Mouse (Mus musculus) heart, embryonic 11.5 days (tissue): ENCODE measurements at regions not wholly inside any gene's neighbourhood (a gene's known extent, or its start where the extent isn't known, plus 50 kb on each side); places are given as distances from the start of the nearest gene placed in this dataset.

Experiments
- ATAC-seq: fragments of 200-750 bp; cut with Nextera tagmentation; replicated peaks from 2 replicates; pipeline ENCODE4 v1.8.0; 2017; ENCODE audit warnings: moderate library complexity; ENCODE audit not compliant: insufficient number of reproducible peaks, low FRiP score, low TSS enrichment
- H3K27ac ChIP-seq: fragments of 300-500 bp; sonication (generic); 2 replicates; pipeline ENCODE4 v1.5.1; 2014; ENCODE audit warnings: mild to moderate bottlenecking, low read depth, low read length
- H3K27me3 ChIP-seq: fragments of 300-500 bp; sonication (generic); 2 replicates; pipeline ENCODE4 v1.6.1; 2014; ENCODE audit warnings: mild to moderate bottlenecking, low read length, mixed read lengths; ENCODE audit not compliant: control insufficient read depth, insufficient read depth
- H3K36me3 ChIP-seq: fragments of 300-500 bp; sonication (generic); 2 replicates; pipeline ENCODE4 v1.6.1; 2014; ENCODE audit warnings: mild to moderate bottlenecking, low read length, moderate library complexity, mixed read lengths; ENCODE audit not compliant: control insufficient read depth, insufficient read depth
- H3K4me1 ChIP-seq: fragments of 300-500 bp; sonication (generic); 2 replicates; pipeline ENCODE4 v1.6.1; 2014; ENCODE audit warnings: low read length; ENCODE audit not compliant: control insufficient read depth, insufficient read depth
- H3K4me2 ChIP-seq: fragments of 300-500 bp; sonication (generic); 2 replicates; pipeline ENCODE4 v1.6.1; 2014; ENCODE audit warnings: mild to moderate bottlenecking, moderate library complexity
- H3K4me3 ChIP-seq: fragments of 300-500 bp; sonication (generic); 2 replicates; pipeline ENCODE4 v1.5.1; 2014; ENCODE audit warnings: low read depth, low read length
- H3K9ac ChIP-seq: fragments of 300-500 bp; sonication (generic); 2 replicates; pipeline ENCODE4 v1.6.1; 2014; ENCODE audit warnings: mild to moderate bottlenecking, low read depth, low read length, moderate library complexity
- H3K9me3 ChIP-seq: fragments of 300-500 bp; sonication (generic); replicated peaks from 2 replicates; pipeline ENCODE4 v1.6.1; 2016; ENCODE audit warnings: low read length; ENCODE audit not compliant: control insufficient read depth
- WGBS: fragments of 180-500 bp; shearing (Covaris S2); extraction: QIAGEN DNeasy Blood & Tissue Kit; methylation state at CpG from one replicate; pipeline ENCODE4 v1.1.7; 2014; ENCODE audit not compliant: insufficient replicate concordance; 5-methylcytosine and 5-hydroxymethylcytosine counted together

DNA sequence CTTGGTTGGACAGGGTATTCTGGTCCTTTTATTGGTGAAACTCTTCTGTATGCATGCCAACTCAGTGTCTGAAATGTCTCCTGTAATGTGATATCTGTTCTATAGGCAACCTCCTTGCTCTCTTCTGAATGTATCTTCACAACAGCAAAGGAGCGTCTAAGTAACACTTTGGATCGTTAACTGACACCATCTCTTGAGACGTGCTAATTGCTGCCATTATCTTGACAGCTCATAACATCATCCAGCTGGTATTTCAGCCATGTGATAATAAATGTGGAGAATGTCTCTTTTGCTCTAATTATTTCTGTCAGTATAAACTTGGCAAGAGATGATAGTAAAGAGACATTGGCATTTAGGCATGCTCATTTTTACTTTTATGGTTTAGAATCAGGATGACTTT is 68.8 kb upstream of the Col8a1 start:
- H3K4me1 ChIP-seq: no peaks in the 10 kb centered on the region
- H3K27me3 ChIP-seq: no peaks in the 10 kb centered on the region
- no peak overlapping the region for H3K4me3 ChIP-seq
- no peak overlapping the region for H3K4me2 ChIP-seq
- H3K27ac ChIP-seq: no peak overlapping the region
- no peak overlapping the region for H3K9ac ChIP-seq
- no peak for ATAC-seq
- WGBS: 20% methylated on average over 3 of the region's 3 CpGs
- no peaks in the 10 kb centered on the region for H3K9me3 ChIP-seq
- no peaks in the 10 kb centered on the region for H3K36me3 ChIP-seq

DNA sequence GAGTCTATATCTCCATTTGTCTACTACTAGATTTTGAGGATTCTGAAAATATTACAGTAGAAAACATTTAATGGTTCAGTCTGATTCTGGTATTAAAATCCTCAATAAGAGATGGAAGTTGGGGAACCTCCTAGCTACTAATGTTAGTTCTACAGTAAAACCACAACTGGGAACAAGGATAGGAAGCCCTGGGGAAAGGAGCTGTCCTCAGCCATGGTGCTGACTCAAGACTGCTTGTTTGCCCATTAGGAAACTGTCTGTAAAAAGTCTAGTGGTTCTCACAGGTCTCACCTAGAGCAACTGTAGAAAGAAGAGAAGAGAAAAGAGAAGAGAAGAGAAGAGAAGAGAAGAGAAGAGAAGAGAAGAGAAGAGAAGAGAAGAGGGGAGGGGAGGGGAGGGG is 90.9 kb upstream of the Col8a1 start:
- H3K27ac ChIP-seq: no peak overlapping the region
- H3K9ac ChIP-seq: no peak overlapping the region
- H3K4me3 ChIP-seq: no peak overlapping the region
- H3K27me3 ChIP-seq: no peaks in the 10 kb centered on the region
- H3K36me3 ChIP-seq: no peaks in the 10 kb centered on the region
- ATAC-seq: no peak
- H3K4me1 ChIP-seq: no peaks in the 10 kb centered on the region
- no peak overlapping the region for H3K4me2 ChIP-seq
- H3K9me3 ChIP-seq: no peaks in the 10 kb centered on the region

DNA sequence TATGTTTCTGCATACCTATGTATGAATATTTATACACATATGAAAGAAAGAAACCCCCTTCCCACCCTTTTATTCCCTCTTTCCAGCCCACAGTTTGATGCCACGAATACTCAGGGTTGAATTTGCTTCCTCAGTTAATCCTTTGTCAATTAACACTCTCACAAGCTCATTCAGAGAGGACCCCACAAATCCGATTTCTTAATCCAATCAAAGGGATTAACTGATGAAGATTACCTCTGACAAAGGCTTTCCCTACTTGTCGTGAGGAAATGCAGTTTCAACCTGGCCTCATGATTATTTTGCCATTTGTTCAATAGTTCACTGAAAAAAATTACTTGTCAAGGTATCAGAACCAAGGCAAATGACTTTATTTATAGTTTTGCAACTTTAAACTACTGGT is 91.8 kb upstream of the Col8a1 start:
- H3K9me3 ChIP-seq: no peaks in the 10 kb centered on the region
- no peak overlapping the region for H3K27ac ChIP-seq
- no peaks in the 10 kb centered on the region for H3K36me3 ChIP-seq
- no peaks in the 10 kb centered on the region for H3K4me1 ChIP-seq
- no peak overlapping the region for H3K4me3 ChIP-seq
- H3K9ac ChIP-seq: no peak overlapping the region
- 26% methylated on average over 3 of the region's 3 CpGs for WGBS
- ATAC-seq: no peak
- H3K27me3 ChIP-seq: no peaks in the 10 kb centered on the region
- no peak overlapping the region for H3K4me2 ChIP-seq

DNA sequence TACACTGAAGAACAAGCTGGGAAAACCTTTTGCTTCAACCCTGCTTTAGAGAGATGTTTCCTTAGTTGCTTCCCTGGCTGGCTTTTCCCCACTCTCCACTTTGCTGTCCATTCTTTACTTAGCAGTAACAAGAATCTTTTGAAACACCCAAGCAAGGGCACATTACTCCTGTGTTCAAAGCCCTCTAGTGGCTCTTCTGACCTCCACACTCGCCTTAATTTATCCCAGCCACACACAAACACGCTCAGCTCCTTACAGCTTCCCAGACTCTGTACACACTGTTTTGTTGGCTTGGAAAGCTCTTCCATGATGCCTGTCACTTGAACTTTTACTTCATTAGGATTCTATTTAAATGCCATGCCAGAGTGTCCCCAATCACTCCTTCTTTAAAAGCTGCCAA is 97.3 kb upstream of the Col8a1 start:
- H3K4me2 ChIP-seq: no peak overlapping the region
- H3K36me3 ChIP-seq: no peaks in the 10 kb centered on the region
- H3K9me3 ChIP-seq: no peaks in the 10 kb centered on the region
- no peak overlapping the region for H3K4me3 ChIP-seq
- H3K4me1 ChIP-seq: no peaks in the 10 kb centered on the region
- ATAC-seq: no peak
- H3K27ac ChIP-seq: no peak overlapping the region
- no peak overlapping the region for H3K9ac ChIP-seq
- H3K27me3 ChIP-seq: no peaks in the 10 kb centered on the region
- WGBS: 49% methylated on average over 2 of the region's 2 CpGs

DNA sequence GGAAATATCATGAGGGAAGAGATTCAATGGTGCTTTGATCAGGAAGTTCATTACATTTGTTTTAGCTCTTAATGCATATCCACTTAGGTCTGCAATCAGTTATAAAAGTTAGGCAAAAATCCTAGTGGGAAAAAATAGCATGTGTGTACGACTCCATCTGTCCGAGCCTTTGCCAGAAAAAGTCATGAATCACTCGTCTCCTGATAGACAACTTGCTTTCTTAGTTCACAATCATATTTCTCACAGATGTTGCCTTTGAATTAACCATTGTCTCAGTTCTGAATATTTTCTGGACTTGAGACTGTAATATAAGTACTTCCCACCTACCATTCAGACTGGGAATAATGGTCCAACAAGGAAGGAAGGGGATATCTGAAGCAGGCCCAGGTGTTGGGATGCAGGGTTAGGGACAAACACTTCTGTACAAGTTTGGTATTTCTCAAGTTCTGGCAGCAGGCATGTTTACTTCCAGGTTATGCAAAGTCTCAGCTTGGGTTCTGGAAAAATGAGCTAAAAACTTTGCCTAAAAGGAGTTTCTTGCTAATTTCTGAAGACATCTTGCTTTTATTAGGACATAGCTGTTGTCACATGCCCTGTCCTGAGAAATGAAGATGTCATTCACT is 98.4 kb upstream of the Col8a1 start:
- H3K36me3 ChIP-seq: no peaks in the 10 kb centered on the region
- H3K4me1 ChIP-seq: peaks cover 2% of the 10 kb centered on the region; the same call in 1 of the 2 replicates
- H3K9ac ChIP-seq: no peak overlapping the region
- 62% methylated on average over 3 of the region's 3 CpGs for WGBS
- H3K27me3 ChIP-seq: no peaks in the 10 kb centered on the region
- no peak for ATAC-seq
- no peaks in the 10 kb centered on the region for H3K9me3 ChIP-seq
- no peak overlapping the region for H3K27ac ChIP-seq
- no peak overlapping the region for H3K4me2 ChIP-seq
- H3K4me3 ChIP-seq: no peak overlapping the region

DNA sequence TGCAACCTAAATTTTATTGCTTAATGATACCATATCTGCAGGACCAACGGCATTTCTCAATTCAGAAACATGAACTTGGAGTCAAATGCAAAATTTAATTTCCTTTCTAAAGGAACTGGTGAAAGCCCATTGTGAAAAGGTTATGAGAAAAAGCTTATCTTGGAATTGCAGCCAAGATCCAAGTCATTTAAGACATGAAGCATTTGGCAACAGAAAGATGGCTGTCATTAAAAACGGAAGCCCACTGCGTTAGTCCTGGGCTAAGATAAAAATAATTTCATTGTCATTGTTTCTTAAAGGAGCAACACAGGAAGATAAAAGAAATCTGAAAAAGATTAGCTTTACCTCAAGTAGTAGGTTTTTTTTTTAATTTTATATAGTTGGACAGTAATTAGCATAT is 99.2 kb upstream of the Col8a1 start:
- no peaks in the 10 kb centered on the region for H3K27me3 ChIP-seq
- ATAC-seq: no peak
- WGBS: 64% methylated on average over 3 of the region's 3 CpGs
- H3K4me2 ChIP-seq: no peak overlapping the region
- H3K4me1 ChIP-seq: peaks cover 9% of the 10 kb centered on the region; the same call in 1 of the 2 replicates
- H3K27ac ChIP-seq: no peak overlapping the region
- no peak overlapping the region for H3K4me3 ChIP-seq
- no peaks in the 10 kb centered on the region for H3K9me3 ChIP-seq
- H3K36me3 ChIP-seq: no peaks in the 10 kb centered on the region
- no peak overlapping the region for H3K9ac ChIP-seq

DNA sequence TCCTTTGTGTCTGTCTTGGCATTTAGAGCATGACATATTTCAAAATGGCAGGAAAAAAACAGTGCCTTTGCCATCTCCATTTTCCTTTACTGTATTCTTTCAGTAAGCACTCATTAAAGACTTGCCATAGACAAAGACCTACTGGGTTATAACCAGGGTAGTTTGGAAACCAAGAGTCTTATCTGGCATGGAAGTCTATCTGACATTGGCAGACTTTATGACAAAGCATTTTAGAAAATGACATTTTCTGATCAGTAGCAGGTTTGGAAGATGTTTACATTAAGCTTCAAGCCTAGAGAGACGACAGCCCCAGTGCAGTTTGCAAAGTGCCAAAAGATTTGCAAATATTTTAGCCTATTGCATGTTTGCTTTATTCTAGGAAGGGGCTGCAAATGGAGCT is 102.5 kb upstream of the Col8a1 start:
- H3K9ac ChIP-seq: no peak overlapping the region
- H3K27me3 ChIP-seq: no peaks in the 10 kb centered on the region
- no peaks in the 10 kb centered on the region for H3K36me3 ChIP-seq
- no peak overlapping the region for H3K4me3 ChIP-seq
- no peak overlapping the region for H3K4me2 ChIP-seq
- ATAC-seq: peak; percentile 70; the same call in 1 of the 2 replicates
- H3K4me1 ChIP-seq: peaks cover 9% of the 10 kb centered on the region; the same call in 1 of the 2 replicates
- no peaks in the 10 kb centered on the region for H3K9me3 ChIP-seq
- WGBS: 35% methylated on average over 1 of the region's 1 CpGs
- no peak overlapping the region for H3K27ac ChIP-seq

DNA sequence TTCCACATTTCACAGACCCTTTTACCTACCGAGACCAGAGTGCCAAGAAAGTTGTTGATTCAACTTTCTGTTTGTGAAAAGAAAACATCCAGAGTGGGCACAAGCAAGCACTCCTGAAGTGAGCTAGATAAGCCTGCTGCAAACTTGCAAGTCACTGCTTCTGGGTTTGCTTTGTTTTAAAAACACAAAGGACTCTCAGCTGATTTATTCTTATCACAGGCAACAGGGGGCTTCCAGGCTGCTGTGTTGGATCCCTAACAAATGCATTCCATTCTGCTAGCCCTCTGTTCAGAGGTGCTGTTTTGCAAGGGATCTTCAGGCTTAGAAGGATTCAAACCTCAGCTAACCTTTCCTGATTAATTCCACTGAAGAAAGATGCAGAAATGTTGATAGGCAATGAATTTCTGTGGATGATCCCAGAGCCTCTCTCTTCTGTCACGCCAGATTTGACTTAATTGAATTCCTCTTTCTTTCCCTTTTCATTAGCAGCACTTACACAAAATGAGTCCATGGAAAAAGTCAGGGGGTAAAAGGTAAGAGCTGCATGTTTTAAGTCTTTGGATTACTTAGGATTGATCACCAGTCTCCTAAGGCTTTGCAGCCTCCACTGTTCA is 103.7 kb upstream of the Col8a1 start:
- H3K9me3 ChIP-seq: no peaks in the 10 kb centered on the region
- H3K4me3 ChIP-seq: no peak overlapping the region
- no peaks in the 10 kb centered on the region for H3K36me3 ChIP-seq
- H3K4me2 ChIP-seq: peak overlapping the region; percentile 37
- peak overlapping the region; percentile 67; the same call in 1 of the 2 replicates for H3K27ac ChIP-seq
- H3K9ac ChIP-seq: no peak overlapping the region
- no peaks in the 10 kb centered on the region for H3K27me3 ChIP-seq
- WGBS: 3% methylated on average over 2 of the region's 2 CpGs
- peak; percentile 67; the same call in 1 of the 2 replicates for ATAC-seq
- peaks cover 9% of the 10 kb centered on the region; the same call in 1 of the 2 replicates for H3K4me1 ChIP-seq

DNA sequence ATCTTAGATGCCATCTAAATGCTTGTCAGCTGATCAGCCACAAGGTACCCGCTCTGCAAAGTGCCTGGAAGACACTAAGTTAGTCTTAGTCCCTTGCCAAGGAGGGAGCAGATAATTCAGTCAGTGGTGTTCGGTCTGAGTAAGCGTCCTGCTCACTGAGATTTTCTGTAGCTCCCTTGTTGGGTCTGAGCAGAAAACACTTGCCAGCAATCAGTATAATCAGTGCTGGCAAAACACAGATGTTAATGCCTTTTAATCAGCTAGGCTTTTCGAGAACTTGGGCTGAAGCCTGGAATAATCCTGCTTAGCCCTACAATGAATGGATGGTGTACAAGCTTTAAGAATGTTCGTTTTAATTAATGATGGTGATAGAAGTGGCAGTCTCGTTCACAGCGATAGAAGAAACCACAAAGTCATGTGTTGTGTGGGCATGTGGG is 104.2 kb upstream of the Col8a1 start:
- 0 out of 2 replicates have a peak, but pooled peaks have one; percentile 28 for ATAC-seq
- H3K4me3 ChIP-seq: no peak overlapping the region
- no peak overlapping the region for H3K9ac ChIP-seq
- H3K4me1 ChIP-seq: peaks cover 9% of the 10 kb centered on the region; the same call in 1 of the 2 replicates
- WGBS: 24% methylated on average over 7 of the region's 7 CpGs
- peak overlapping the region; percentile 4; the same call in 1 of the 2 replicates for H3K4me2 ChIP-seq
- H3K27me3 ChIP-seq: no peaks in the 10 kb centered on the region
- H3K9me3 ChIP-seq: no peaks in the 10 kb centered on the region
- H3K27ac ChIP-seq: 0 out of 2 replicates have a peak overlapping the region, but pooled peaks have one; percentile 10
- H3K36me3 ChIP-seq: no peaks in the 10 kb centered on the region
